Mouse (Mus musculus): ENCODE results near the gene Mgat4b. TPM values are rescaled to one million over a fixed set of nuclear protein-coding genes. Genes with fewer than 3 reads are reported as not detected.
A peak's percentile ranks its signal among the peaks of the same experiment; 100 is the strongest.

The Mgat4b gene
- total RNA-seq, 2 experiments from 2014 or later: 91.2 to 93.0 TPM

GRCm38 (mm10) chr11:50182702-50183101 is 28.0 kb upstream of the Mgat4b start:
- TF ChIP-seq CTCF (conservative IDR thresholded peaks at IDR 0.05): no peak

GRCm38 (mm10) chr11:50184788-50185187 is 25.9 kb upstream of the Mgat4b start:
- H3K4me3 ChIP-seq: no peak overlapping the region
- DNase-seq (ENCODE audit: low spot score in 2 of 2): no peak
- no peak for TF ChIP-seq CTCF (conservative IDR thresholded peaks at IDR 0.05)
- no peak overlapping the region for H3K27ac ChIP-seq

More at GRCm38 (mm10) chr11:50182702-50183101, 28.0 kb upstream of the Mgat4b start:
- Histone ChIP-seq H3K27ac (no peak overlapping the region), H3K4me3 (no peak overlapping the region)
- no peak for DNase-seq (ENCODE audit: low spot score in 2 of 2)

- TF ChIP-seq CTCF (conservative IDR thresholded peaks at IDR 0.05): no peak
- no peak for DNase-seq (ENCODE audit: low spot score in 2 of 2)
- Histone ChIP-seq H3K4me3 (no peak overlapping the region), H3K27ac (no peak overlapping the region)
Observed at GRCm38 (mm10) chr11:50188682-50189081, 22.0 kb upstream of the Mgat4b start.

- no peak overlapping the region for H3K27ac ChIP-seq
- H3K4me3 ChIP-seq: no peak overlapping the region
- no peak for TF ChIP-seq CTCF (conservative IDR thresholded peaks at IDR 0.05)
- DNase-seq (ENCODE audit: low spot score in 2 of 2): no peak
Observed at GRCm38 (mm10) chr11:50190362-50190761, 20.3 kb upstream of the Mgat4b start.

GRCm38 (mm10) chr11:50192278-50192677 is 18.4 kb upstream of the Mgat4b start:
- Histone ChIP-seq H3K27ac (no peak overlapping the region), H3K4me3 (no peak overlapping the region)
- TF ChIP-seq CTCF (conservative IDR thresholded peaks at IDR 0.05): no peak
- DNase-seq (ENCODE audit: low spot score in 2 of 2): no peak

GRCm38 (mm10) chr11:50194070-50194469 is 16.6 kb upstream of the Mgat4b start:
- DNase-seq (ENCODE audit: low spot score in 2 of 2): no peak
- Histone ChIP-seq H3K27ac (no peak overlapping the region), H3K4me3 (no peak overlapping the region)
- no peak for TF ChIP-seq CTCF (conservative IDR thresholded peaks at IDR 0.05)

- no peak for TF ChIP-seq CTCF (conservative IDR thresholded peaks at IDR 0.05)
- no peak overlapping the region for H3K4me3 ChIP-seq
Observed at GRCm38 (mm10) chr11:50194793-50195192, 15.9 kb upstream of the Mgat4b start.

GRCm38 (mm10) chr11:50197500-50197899 is 13.2 kb upstream of the Mgat4b start:
- no peak for DNase-seq (ENCODE audit: low spot score in 2 of 2)
- H3K27ac ChIP-seq: no peak overlapping the region
- TF ChIP-seq CTCF (conservative IDR thresholded peaks at IDR 0.05): no peak
- H3K4me3 ChIP-seq: no peak overlapping the region

More at GRCm38 (mm10) chr11:50194793-50195192, 15.9 kb upstream of the Mgat4b start:
- DNase-seq (ENCODE audit: low spot score in 2 of 2): no peak
- H3K27ac ChIP-seq: no peak overlapping the region

- DNase-seq (ENCODE audit: low spot score in 2 of 2): no peak
- no peak overlapping the region for H3K27ac ChIP-seq
- TF ChIP-seq CTCF (conservative IDR thresholded peaks at IDR 0.05): no peak
- H3K4me3 ChIP-seq: no peak overlapping the region
Observed at GRCm38 (mm10) chr11:50198219-50198846, 12.4 kb upstream of the Mgat4b start.

- Histone ChIP-seq H3K27ac (no peak overlapping the region), H3K4me3 (no peak overlapping the region)
- DNase-seq (ENCODE audit: low spot score in 2 of 2): no peak
- TF ChIP-seq CTCF (conservative IDR thresholded peaks at IDR 0.05): no peak
Observed at GRCm38 (mm10) chr11:50198916-50199315, 11.8 kb upstream of the Mgat4b start.

- no peak for DNase-seq (ENCODE audit: low spot score in 2 of 2)
- Histone ChIP-seq H3K4me3 (no peak overlapping the region), H3K27ac (peak overlapping the region; percentile 9; the same call in 1 of the 2 replicates)
- no peak for TF ChIP-seq CTCF (conservative IDR thresholded peaks at IDR 0.05)
Observed at GRCm38 (mm10) chr11:50200613-50201012, 10.1 kb upstream of the Mgat4b start.

- no peak for DNase-seq (ENCODE audit: low spot score in 2 of 2)
- no peak overlapping the region for H3K27ac ChIP-seq
- H3K4me3 ChIP-seq: no peak overlapping the region
- TF ChIP-seq CTCF (conservative IDR thresholded peaks at IDR 0.05): no peak
Observed at GRCm38 (mm10) chr11:50201590-50201989, 9.1 kb upstream of the Mgat4b start.

GRCm38 (mm10) chr11:50203302-50203827 is 7.3 kb upstream of the Mgat4b start:
- TF ChIP-seq CTCF (conservative IDR thresholded peaks at IDR 0.05): no peak
- H3K27ac ChIP-seq: no peak overlapping the region
- no peak for DNase-seq (ENCODE audit: low spot score in 2 of 2)
- H3K4me3 ChIP-seq: no peak overlapping the region

- H3K27ac ChIP-seq: peak overlapping the region; percentile 6; the same call in 1 of the 2 replicates
- H3K4me3 ChIP-seq: no peak overlapping the region
- DNase-seq (ENCODE audit: low spot score in 2 of 2): no peak
- TF ChIP-seq CTCF (conservative IDR thresholded peaks at IDR 0.05): no peak
Observed at GRCm38 (mm10) chr11:50205434-50205833, 5.3 kb upstream of the Mgat4b start.
